Mouse (Mus musculus) heart, embryonic 11.5 days (tissue): ENCODE results near the gene Rpap3. TPM values are rescaled to one million over a fixed set of nuclear protein-coding genes. Genes with fewer than 3 reads are reported as not detected.

Source experiments
- ATAC-seq: fragments of 200-750 bp; cut with Nextera tagmentation; replicated peaks from 2 replicates; pipeline ENCODE4 v1.8.0; 2017; ENCODE audit warnings: moderate library complexity; ENCODE audit not compliant: insufficient number of reproducible peaks, low FRiP score, low TSS enrichment
- H3K27ac ChIP-seq: fragments of 300-500 bp; sonication (generic); 2 replicates; pipeline ENCODE4 v1.5.1; 2014; ENCODE audit warnings: mild to moderate bottlenecking, low read depth, low read length
- H3K27me3 ChIP-seq: fragments of 300-500 bp; sonication (generic); 2 replicates; pipeline ENCODE4 v1.6.1; 2014; ENCODE audit warnings: mild to moderate bottlenecking, low read length, mixed read lengths; ENCODE audit not compliant: control insufficient read depth, insufficient read depth
- H3K36me3 ChIP-seq: fragments of 300-500 bp; sonication (generic); 2 replicates; pipeline ENCODE4 v1.6.1; 2014; ENCODE audit warnings: mild to moderate bottlenecking, low read length, moderate library complexity, mixed read lengths; ENCODE audit not compliant: control insufficient read depth, insufficient read depth
- H3K4me1 ChIP-seq: fragments of 300-500 bp; sonication (generic); 2 replicates; pipeline ENCODE4 v1.6.1; 2014; ENCODE audit warnings: low read length; ENCODE audit not compliant: control insufficient read depth, insufficient read depth
- H3K4me2 ChIP-seq: fragments of 300-500 bp; sonication (generic); 2 replicates; pipeline ENCODE4 v1.6.1; 2014; ENCODE audit warnings: mild to moderate bottlenecking, moderate library complexity
- H3K4me3 ChIP-seq: fragments of 300-500 bp; sonication (generic); 2 replicates; pipeline ENCODE4 v1.5.1; 2014; ENCODE audit warnings: low read depth, low read length
- H3K9ac ChIP-seq: fragments of 300-500 bp; sonication (generic); 2 replicates; pipeline ENCODE4 v1.6.1; 2014; ENCODE audit warnings: mild to moderate bottlenecking, low read depth, low read length, moderate library complexity
- H3K9me3 ChIP-seq: fragments of 300-500 bp; sonication (generic); replicated peaks from 2 replicates; pipeline ENCODE4 v1.6.1; 2016; ENCODE audit warnings: low read length; ENCODE audit not compliant: control insufficient read depth
- WGBS: fragments of 180-500 bp; shearing (Covaris S2); extraction: QIAGEN DNeasy Blood & Tissue Kit; methylation state at CpG from one replicate; pipeline ENCODE4 v1.1.7; 2014; ENCODE audit not compliant: insufficient replicate concordance; 5-methylcytosine and 5-hydroxymethylcytosine counted together
- polyA plus RNA-seq: library from polyadenylated mRNA; unstranded; fragments of >200 nt; fragmentation: Nextera tagmentation; extraction: Ambion mirVana; gene quantifications from 2 replicates; pipeline ENCODE4 v1.2.1, GENCODE M21; 2014

The Rpap3 gene
- polyA plus RNA-seq, 1 experiment from 2014 or later, result 30.5 TPM

DNA sequence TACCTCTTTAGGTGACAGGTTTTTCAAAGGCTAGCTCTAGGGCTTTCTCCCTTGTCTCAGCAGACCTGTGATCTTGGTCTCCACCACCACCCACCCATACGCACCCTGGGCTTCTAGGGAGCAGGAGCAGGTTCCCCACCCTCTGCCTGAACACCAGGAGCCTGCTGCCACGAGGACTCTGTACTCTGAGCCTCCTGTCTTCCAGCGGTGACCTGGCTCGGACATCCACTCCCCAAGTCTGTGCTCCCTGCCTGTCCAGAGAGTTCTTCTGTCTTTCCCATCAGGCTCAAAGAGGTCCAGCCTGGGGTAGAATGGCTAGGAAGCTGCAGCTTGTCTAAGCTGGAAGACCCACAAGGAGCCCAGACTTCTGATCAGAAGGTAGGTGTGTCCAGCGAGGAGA, 37.6 kb upstream of the Rpap3 start:
- WGBS, result 79% methylated on average over 5 of the region's 5 CpGs
- Histone ChIP-seq H3K9me3 (no peaks in the 10 kb centered on the region), H3K27me3 (no peaks in the 10 kb centered on the region), H3K4me3 (no peak overlapping the region), H3K9ac (no peak overlapping the region), H3K27ac (no peak overlapping the region), H3K4me2 (no peak overlapping the region), H3K4me1 (peaks cover 36% of the 10 kb centered on the region), H3K36me3 (peaks cover 2% of the 10 kb centered on the region; the same call in 1 of the 2 replicates)
- no peak for ATAC-seq

DNA sequence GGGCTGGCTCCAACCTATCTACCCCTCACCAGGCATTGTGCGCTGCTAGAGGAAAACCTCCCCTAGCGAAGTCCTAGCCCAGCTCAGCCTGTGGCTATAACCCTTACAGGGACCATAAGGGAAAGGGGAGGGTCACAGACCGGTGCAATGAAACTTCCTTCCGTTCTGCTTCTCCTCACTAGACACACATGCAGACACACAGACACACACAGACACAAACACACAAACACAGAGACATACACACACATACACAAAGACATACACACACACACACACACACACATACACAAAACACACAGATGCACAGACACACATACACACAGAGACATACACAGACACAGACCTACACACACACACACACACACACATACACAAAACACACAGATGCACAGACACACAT, 37.0 kb upstream of the Rpap3 start:
- Histone ChIP-seq H3K4me1 (peaks cover 31% of the 10 kb centered on the region), H3K4me3 (no peak overlapping the region), H3K4me2 (no peak overlapping the region), H3K27ac (peak overlapping the region; percentile 11), H3K27me3 (no peaks in the 10 kb centered on the region), H3K9me3 (no peaks in the 10 kb centered on the region), H3K36me3 (peaks cover 2% of the 10 kb centered on the region; the same call in 1 of the 2 replicates), H3K9ac (no peak overlapping the region)
- no peak for ATAC-seq
- 61% methylated on average over 4 of the region's 4 CpGs for WGBS

DNA sequence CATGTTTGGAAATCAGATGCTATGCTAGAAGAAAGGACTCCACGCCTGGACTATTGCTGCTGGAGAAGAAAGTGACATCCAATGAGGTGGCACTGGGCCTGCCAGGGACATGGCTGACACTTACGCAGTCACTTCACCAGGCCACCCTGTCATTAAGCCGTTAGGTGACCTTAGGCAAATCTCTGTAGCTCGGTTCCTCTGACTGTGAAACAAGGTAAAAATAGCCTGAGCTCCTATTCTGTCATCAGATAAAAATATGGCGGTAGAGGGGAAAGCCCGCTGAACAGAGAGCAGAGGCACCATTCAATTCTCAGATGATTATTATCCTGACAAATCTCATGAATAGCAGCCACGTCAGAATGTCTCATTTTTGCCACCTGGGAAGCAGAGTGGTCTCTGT, 36.4 kb upstream of the Rpap3 start:
- H3K27ac ChIP-seq, result peak overlapping the region; percentile 35

DNA sequence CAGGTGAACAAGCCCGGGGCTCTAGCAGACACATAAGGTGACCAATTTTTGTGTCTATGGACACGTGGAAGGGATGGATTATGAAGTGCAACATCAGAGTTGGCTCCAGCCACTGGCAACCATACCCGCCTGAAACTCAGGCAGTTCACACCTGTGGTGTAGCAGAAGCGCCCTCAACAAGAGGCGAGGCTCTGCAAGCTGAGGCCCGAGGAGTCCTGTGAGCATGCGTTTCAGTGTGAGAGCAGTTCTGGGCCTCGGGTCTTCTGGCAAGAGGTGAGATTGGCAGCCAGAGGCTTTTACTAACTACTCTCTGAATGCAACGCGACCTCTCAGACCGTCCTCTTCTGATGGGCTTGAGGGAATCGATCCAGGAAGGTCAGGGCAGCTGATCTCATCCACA, 36.0 kb upstream of the Rpap3 start:
- Histone ChIP-seq H3K27ac (peak overlapping the region; percentile 35; the same call in 1 of the 2 replicates), H3K4me3 (no peak overlapping the region), H3K9ac (no peak overlapping the region), H3K4me2 (no peak overlapping the region), H3K4me1 (peaks cover 31% of the 10 kb centered on the region), H3K27me3 (no peaks in the 10 kb centered on the region), H3K9me3 (0 out of 2 replicates have a peak, but pooled peaks cover 2% of the 10 kb centered on the region), H3K36me3 (no peaks in the 10 kb centered on the region)
- no peak for ATAC-seq
- WGBS, result 72% methylated on average over 12 of the region's 12 CpGs

More for the DNA sequence above, 36.4 kb upstream of the Rpap3 start:
- 36% methylated on average over 7 of the region's 7 CpGs for WGBS
- no peak overlapping the region for H3K4me3 ChIP-seq
- H3K4me2 ChIP-seq, result no peak overlapping the region
- H3K36me3 ChIP-seq, result peaks cover 1% of the 10 kb centered on the region; the same call in 1 of the 2 replicates
- no peak for ATAC-seq
- no peaks in the 10 kb centered on the region for H3K27me3 ChIP-seq
- 0 out of 2 replicates have a peak, but pooled peaks cover 2% of the 10 kb centered on the region for H3K9me3 ChIP-seq
- no peak overlapping the region for H3K9ac ChIP-seq
- peaks cover 31% of the 10 kb centered on the region for H3K4me1 ChIP-seq

DNA sequence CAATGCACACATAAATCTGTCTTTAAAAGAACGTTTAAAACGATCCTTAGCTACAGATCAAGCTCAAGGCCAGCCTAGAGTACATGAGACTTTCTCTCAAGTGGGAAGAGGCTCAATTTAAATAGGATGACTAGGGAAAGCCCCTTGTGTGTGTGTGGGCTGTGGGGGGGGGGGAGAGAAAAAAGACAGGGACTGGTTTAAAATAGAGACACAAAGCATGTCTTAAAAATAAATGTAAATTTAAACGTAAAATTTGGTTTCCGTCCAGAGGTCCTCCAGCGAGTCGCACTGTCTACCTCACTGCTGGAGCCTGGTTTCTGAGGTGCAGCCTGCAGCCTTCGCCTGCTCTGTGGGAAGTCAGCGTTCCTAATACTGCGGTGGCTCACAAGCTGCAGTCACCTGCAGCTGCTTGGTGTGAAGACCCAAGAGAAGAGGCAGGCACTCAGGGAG, 34.7 kb upstream of the Rpap3 start:
- peaks cover 27% of the 10 kb centered on the region for H3K4me1 ChIP-seq
- no peak overlapping the region for H3K9ac ChIP-seq
- no peak overlapping the region for H3K4me3 ChIP-seq
- H3K9me3 ChIP-seq, result 0 out of 2 replicates have a peak, but pooled peaks cover 2% of the 10 kb centered on the region
- no peak for ATAC-seq
- H3K4me2 ChIP-seq, result no peak overlapping the region
- H3K36me3 ChIP-seq, result no peaks in the 10 kb centered on the region
- H3K27me3 ChIP-seq, result no peaks in the 10 kb centered on the region
- 83% methylated on average over 9 of the region's 9 CpGs for WGBS
- H3K27ac ChIP-seq, result no peak overlapping the region

DNA sequence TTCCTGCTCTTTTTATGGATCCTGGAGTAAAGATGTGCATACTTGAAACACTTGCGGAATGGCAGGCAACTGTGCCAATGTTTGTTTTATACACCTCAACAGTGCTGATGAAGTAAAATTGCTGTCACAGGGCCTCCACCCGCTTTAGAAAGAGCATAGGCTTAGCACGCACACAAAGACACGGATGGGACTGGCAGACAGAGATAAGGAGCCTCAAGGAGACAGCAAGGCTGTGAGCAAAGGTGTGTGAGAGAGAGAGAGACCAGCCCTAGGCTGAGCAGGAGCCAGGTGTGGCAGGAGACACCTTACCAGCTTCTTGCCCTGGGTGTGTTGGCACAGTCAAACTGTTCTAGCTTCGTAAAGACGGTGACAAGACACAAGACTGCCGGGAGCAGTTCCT, 33.3 kb upstream of the Rpap3 start:
- peaks cover 15% of the 10 kb centered on the region for H3K4me1 ChIP-seq
- no peaks in the 10 kb centered on the region for H3K27me3 ChIP-seq
- no peak overlapping the region for H3K27ac ChIP-seq
- no peaks in the 10 kb centered on the region for H3K36me3 ChIP-seq
- WGBS, result 78% methylated on average over 7 of the region's 7 CpGs
- 0 out of 2 replicates have a peak, but pooled peaks cover 2% of the 10 kb centered on the region for H3K9me3 ChIP-seq
- ATAC-seq, result no peak
- no peak overlapping the region for H3K4me2 ChIP-seq
- no peak overlapping the region for H3K4me3 ChIP-seq
- no peak overlapping the region for H3K9ac ChIP-seq

DNA sequence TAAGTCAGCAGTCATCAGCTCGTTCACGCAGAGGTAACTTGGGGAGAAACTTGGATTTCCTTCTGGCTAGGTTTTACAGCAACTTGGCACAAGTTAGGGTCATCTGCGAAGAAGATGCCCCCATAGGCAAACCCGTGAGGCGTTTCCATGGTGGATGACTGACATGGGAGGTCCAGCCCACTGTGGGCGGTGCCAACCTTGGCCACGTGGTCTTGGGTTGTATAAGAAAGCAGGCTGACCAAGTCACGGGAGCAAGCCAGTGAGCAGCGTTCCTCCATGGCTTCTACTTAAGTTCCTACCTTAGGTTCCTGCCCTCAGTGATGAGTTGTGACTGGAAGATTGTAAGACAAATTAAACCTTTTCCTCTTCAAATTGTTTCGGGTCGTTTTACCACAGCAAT, 26.4 kb upstream of the Rpap3 start:
- H3K27ac ChIP-seq, result no peak overlapping the region
- no peaks in the 10 kb centered on the region for H3K9me3 ChIP-seq
- H3K27me3 ChIP-seq, result no peaks in the 10 kb centered on the region
- no peak overlapping the region for H3K4me3 ChIP-seq
- H3K4me1 ChIP-seq, result no peaks in the 10 kb centered on the region
- no peak overlapping the region for H3K4me2 ChIP-seq
- ATAC-seq, result no peak
- whole genome bisulfite sequencing, result 89% methylated on average over 11 of the region's 11 CpGs
- H3K9ac ChIP-seq, result no peak overlapping the region
- no peaks in the 10 kb centered on the region for H3K36me3 ChIP-seq

DNA sequence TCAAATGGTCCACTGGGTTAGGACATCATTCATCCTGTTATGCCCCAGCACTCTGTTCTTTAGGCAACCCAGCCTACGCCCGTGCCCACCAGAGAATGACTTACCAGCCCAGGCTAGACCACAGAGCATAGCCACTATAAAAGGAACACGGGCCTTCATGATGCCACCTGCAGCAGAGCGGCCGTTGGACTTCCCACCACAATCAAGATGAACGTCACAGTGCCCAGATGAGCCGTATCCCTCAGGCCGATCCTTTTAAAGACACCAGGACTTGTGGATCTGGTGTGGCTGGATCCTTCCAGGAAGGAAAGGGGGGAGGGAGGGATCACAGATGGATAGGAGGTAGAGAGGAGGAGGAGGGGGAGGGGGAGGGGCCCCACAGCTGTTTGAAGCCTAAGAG, 25.5 kb upstream of the Rpap3 start, which contains the start of gene Endou:
Endou (minus strand) TSS at position 229 of the 400 bp plus-strand sequence.
- no peaks in the 10 kb centered on the region for H3K27me3 ChIP-seq
- no peak within 1 kb of the TSS for H3K4me3 ChIP-seq
- H3K9ac ChIP-seq, result no peak within 1 kb of the TSS
- H3K27ac ChIP-seq, result no peak within 1 kb of the TSS
- 76% methylated on average over 8 of the region's 8 CpGs for WGBS
- no peaks in the 10 kb centered on the region for H3K36me3 ChIP-seq
- no peaks in the 10 kb centered on the region for H3K9me3 ChIP-seq
- ATAC-seq, result no peak
- H3K4me2 ChIP-seq, result no peak within 1 kb of the TSS
- H3K4me1 ChIP-seq, result no peaks in the 10 kb centered on the region

DNA sequence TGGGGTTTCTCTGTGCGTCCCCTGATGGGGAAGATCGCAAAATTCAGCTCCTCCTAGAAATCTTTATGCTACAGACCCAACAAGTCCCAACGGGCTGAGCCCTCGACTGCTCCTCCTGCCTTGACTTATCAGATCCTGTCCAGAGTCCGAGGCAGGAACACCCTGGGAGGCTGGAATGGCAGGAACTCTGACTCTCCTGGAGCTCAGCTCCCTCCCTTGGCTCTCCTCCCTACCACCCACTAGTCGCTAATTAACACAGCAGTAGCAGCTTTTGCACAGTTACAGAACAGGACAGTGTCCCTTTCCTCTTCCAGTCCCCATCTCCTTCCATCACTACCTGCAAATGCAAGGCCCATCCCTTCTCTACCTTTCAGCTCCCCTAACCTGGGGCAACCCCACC, 24.7 kb upstream of the Rpap3 start:
- WGBS, result 42% methylated on average over 6 of the region's 6 CpGs
- Histone ChIP-seq H3K4me3 (no peak overlapping the region), H3K27me3 (no peaks in the 10 kb centered on the region), H3K4me2 (no peak overlapping the region), H3K4me1 (no peaks in the 10 kb centered on the region), H3K9ac (no peak overlapping the region), H3K27ac (no peak overlapping the region), H3K9me3 (no peaks in the 10 kb centered on the region), H3K36me3 (no peaks in the 10 kb centered on the region)
- no peak for ATAC-seq
